Mouse (Mus musculus) lung, adult 2 months (tissue): ENCODE measurements around the gene 9830107B12Rik.

Source experiments
- CTCF ChIP-seq: fragments of 200-500 bp; IDR thresholded peaks from 2 replicates; pipeline ENCODE4 v1.5.1; 2011; ENCODE audit warnings: mild to moderate bottlenecking, low read length, control low read depth; ENCODE audit not compliant: insufficient read depth
- POLR2A ChIP-seq: fragments of 200-500 bp; IDR thresholded peaks from 2 replicates; pipeline ENCODE4 v1.6.1; 2011; ENCODE audit warnings: low read depth, mild to moderate bottlenecking, control low read depth, low read length, borderline replicate concordance; ENCODE audit errors: extremely low read depth

DNA sequence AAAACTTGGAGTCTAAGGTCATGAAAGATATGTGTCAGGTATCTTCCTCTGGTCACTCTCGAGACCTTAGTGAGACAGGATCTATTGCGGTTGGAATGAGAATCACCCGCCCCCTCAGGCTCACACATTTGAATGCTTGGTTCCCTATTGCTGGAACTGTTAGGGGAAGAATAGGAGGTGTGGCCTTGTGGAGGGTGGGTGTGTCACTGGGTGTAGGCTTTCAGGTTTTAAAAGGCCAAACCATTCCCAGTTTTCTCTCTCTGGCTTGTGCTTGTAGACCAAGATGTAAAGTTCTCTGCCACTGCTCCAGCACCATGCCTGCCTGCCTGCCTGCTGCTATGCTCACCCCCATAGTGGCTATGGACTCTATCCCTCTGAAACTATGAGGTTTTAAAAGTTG, 65.4 kb downstream of the 9830107B12Rik start:
- TF ChIP-seq CTCF (no peak), POLR2A (no peak)
